Mouse (Mus musculus): ENCODE results near the gene Fgfr1op. TPM values are rescaled to one million over a fixed set of nuclear protein-coding genes. Genes with fewer than 3 reads are reported as not detected.

Gene Fgfr1op
- total RNA-seq, 2 experiments from 2014 or later: 12.7 to 13.0 TPM

DNA sequence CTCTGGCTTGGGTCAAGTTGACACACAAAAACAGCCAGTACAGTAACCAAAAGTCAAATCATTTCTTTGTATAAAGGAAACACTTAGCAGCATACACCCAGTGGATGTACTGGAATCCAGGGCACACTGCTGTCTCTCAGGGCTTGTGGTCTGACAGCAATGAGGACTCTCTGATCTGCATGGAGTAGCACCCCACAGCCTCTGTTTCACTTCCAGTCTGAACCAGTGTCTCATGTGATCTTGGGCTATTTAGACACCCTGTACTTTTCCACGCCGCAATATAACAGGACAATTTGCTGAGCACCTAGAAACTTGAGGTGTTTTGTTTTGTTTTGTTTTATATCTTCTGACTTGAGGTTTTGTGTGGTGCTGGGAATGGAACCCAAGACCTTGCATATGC, 59.9 kb downstream of the Fgfr1op start:
- DNase-seq (ENCODE audit: low spot score in 2 of 2): no peak

GRCm38 (mm10) chr17:8225746-8226145, 60.4 kb downstream of the Fgfr1op start:
- no peak for DNase-seq (ENCODE audit: low spot score in 2 of 2)

DNA sequence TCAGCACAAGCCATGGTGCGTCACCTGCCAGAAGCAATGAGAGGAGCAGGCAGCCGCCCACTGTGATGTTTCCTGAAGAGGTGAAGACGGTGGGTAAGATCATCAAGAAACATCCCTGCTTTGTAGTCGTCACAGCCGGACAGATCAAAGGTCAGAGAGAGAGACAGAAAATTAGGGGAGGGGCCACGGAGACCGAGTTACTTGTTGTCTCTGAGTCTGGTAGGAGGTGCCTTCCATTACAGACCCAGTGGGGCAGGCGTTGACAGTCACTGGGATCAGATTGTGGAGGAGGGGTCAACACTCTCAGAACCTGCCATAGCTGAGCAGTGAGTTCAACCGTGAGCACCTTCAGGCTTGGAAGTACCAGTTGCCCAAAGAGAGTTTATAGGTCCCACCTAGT, 63.3 kb downstream of the Fgfr1op start:
- no peak for DNase-seq (ENCODE audit: low spot score in 2 of 2)

DNA sequence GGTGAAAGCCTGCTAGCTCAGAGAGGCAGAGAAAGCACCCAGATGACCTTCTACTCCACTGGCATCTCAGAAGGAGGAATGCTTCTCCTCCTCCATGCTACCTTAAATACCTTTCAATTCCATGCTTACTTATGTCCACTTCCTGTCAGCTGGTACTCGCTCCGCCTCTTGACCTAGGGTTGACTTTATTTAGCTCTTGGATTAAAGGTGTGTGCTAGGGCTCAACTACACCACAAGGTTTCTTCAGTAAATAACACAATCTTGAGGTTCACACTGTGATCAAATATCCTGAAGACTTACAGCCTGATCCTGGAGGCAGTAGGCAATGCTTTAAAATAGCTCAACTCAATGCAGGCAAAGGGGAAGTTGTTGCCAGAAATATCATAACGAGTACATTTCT, 64.3 kb downstream of the Fgfr1op start:
- no peak for DNase-seq (ENCODE audit: low spot score in 2 of 2)

DNA sequence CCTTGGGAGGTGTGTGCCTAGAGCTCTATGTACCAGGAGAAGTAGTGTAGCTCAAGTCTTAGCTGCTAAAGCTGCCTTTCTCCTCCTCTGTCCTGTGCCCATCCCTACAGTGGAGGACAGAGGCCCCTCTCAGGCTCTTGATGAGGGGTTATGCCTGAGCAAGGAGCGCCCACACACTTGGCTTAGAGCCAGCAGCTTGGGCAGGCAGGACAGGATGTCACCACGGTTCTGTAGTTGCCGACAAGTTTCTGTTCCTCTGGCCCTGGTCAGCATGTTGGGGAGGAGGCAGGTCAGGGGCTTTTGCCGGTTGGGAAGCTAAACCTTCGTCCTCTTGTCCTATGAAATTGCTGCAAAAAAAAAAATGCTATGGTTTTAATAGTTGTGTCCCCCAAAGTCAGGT, 66.8 kb downstream of the Fgfr1op start:
- no peak for DNase-seq (ENCODE audit: low spot score in 2 of 2)

- no peak for DNase-seq (ENCODE audit: low spot score in 2 of 2)
Observed at GRCm38 (mm10) chr17:8233618-8234214, 68.4 kb downstream of the Fgfr1op start.

DNA sequence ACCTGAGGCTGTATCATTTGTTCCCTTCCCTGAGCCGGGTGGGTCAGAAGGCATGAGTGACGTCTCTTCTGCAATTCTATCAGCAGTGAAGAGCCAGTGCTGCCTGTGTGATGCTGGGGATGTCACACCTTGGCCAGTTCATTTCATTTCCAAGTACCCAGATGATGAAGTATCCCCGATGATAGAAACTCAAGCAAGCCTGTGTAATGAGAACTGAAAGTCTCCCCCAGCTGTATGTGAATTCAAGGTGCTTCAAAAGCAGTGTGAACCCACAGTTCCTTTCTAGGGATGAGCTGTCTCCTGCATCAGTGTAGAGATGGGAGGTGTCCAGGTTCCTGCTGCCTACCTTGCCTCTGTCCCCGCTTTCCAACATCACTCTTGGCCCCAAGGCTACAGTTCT, 69.2 kb downstream of the Fgfr1op start:
- DNase-seq (ENCODE audit: low spot score in 2 of 2): no peak

DNA sequence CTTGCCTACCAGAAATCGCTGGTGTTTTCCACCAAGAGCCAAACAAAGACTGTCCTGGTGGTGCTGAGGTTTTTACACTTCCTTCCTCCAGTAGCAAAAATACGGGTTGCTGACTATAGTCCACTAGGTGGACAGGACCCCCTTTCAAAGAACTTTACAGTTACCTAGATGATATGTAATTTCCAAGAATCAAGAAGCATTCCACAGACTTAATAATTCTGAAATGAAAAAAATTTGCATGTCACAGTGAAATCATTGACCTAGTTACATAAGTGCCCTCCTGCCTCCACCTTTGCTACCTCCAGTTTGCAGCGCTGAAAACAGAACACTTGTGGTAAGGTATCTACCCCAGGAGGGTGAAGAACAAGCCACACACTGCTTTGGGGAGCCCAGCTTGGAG, 70.4 kb downstream of the Fgfr1op start, which contains the start of gene Ccr6:
Gene Ccr6, plus strand, starts transcription at position 301 of the 400 bp plus-strand sequence.
- DNase-seq (ENCODE audit: low spot score in 2 of 2): no peak

GRCm38 (mm10) chr17:8238012-8238710, 72.9 kb downstream of the Fgfr1op start:
- no peak for DNase-seq (ENCODE audit: low spot score in 2 of 2)

GRCm38 (mm10) chr17:8239561-8239960, 74.3 kb downstream of the Fgfr1op start:
- DNase-seq (ENCODE audit: low spot score in 2 of 2): no peak

- DNase-seq (ENCODE audit: low spot score in 2 of 2): no peak
Observed at GRCm38 (mm10) chr17:8240517-8240916, 75.2 kb downstream of the Fgfr1op start.

- no peak for DNase-seq (ENCODE audit: low spot score in 2 of 2)
Observed at GRCm38 (mm10) chr17:8241645-8242044, 76.3 kb downstream of the Fgfr1op start.

- DNase-seq (ENCODE audit: low spot score in 2 of 2): no peak
Observed at GRCm38 (mm10) chr17:8242186-8242585, 76.9 kb downstream of the Fgfr1op start.

GRCm38 (mm10) chr17:8244124-8244523, 78.8 kb downstream of the Fgfr1op start:
- DNase-seq (ENCODE audit: low spot score in 2 of 2): no peak

- DNase-seq (ENCODE audit: low spot score in 2 of 2): no peak
Observed at GRCm38 (mm10) chr17:8246102-8246754, 80.9 kb downstream of the Fgfr1op start.

Other genes with a start within 250 kb of the Fgfr1op start
- 1 to 10 TPM; 4.8 to 6.0 TPM for gene Tagap, start 239.5 kb upstream of the Fgfr1op start, total RNA-seq (2021)
- gene Rsph3a, start 219.9 kb upstream of the Fgfr1op start, total RNA-seq (2021): 10 to 100 TPM; 44.3 to 45.8 TPM
- gene Gm49673, start 17.7 kb upstream of the Fgfr1op start, total RNA-seq (2021): under 1 TPM; 0.13 to 0.22 TPM
- 1 to 10 TPM; 7.8 to 7.9 TPM for gene Rnaset2a, start 17.4 kb upstream of the Fgfr1op start, total RNA-seq (2021)
- under 1 TPM in 1 of 2 experiments, not detected in 1; 0.47 TPM for gene Ccr6, start 70.5 kb downstream of the Fgfr1op start, total RNA-seq (2021)
- gene Mpc1, start 117.4 kb downstream of the Fgfr1op start, total RNA-seq (2021): 100 to 1,000 TPM; 134 to 141 TPM
- 10 to 100 TPM; 52.1 to 53.9 TPM for gene Sft2d1, start 145.6 kb downstream of the Fgfr1op start, total RNA-seq (2021)
- 10 to 100 TPM; 23.0 to 26.6 TPM for gene Prr18, start 172.0 kb downstream of the Fgfr1op start, total RNA-seq (2021)
- gene T2, start 190.5 kb downstream of the Fgfr1op start, total RNA-seq (2021): 1 to 10 TPM in 1 of 2 experiments, under 1 TPM in 1; 0.38 to 1.8 TPM